Mouse (Mus musculus) bone marrow macrophage, adult 2 months (primary cell): ENCODE measurements around the gene Parp3.

Experiments used
- CTCF ChIP-seq: IDR thresholded peaks from 2 replicates; pipeline ENCODE4 v1.5.1; 2012; ENCODE audit warnings: low read depth, mild to moderate bottlenecking, low read length, moderate library complexity
- POLR2A ChIP-seq: IDR thresholded peaks from 2 replicates; pipeline ENCODE4 v1.6.1; 2012; ENCODE audit warnings: mild to moderate bottlenecking, low read depth, low read length, borderline replicate concordance

- no peak for TF ChIP-seq CTCF
- no peak for TF ChIP-seq POLR2A
Measured at GRCm38 (mm10) chr9:106421033-106421864, 55.5 kb downstream of the Parp3 start.
